Comparison of ENCODE assay signal across 16 mouse cellular contexts in the genomic region with DNA sequence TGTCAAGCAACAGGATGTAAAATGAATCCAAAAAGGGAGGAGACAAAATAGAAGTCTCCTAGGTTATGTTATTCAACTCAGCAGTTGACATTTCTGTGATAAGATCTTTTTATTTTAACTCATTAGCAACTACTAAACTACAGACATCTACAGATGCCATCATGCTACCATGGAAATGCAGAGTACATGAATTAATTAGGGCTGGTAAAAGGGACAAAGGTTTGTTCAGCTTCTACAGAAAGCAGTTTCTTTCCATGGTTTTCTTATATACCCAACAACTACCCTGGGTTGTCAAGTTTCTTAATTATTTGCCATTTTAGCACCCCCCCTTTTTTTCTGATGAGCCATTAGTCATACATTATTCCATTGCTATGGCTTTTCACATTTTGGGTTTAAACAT. TPM values are rescaled to one million over a fixed set of nuclear protein-coding genes. Genes with fewer than 3 reads are reported as not detected.
DNase-seq lines count a peak whose midpoint lies in the region; ATAC-seq and TF ChIP-seq lines count a peak whose summit lies in the region.
"Had no signal": no experiment of that assay in that cellular context is flagged by ENCODE, and none has a peak within 500 bp of the region (broad histone marks: within the 10 kb centered on the region; RNA-seq: fewer than 3 reads in every experiment).

No protein-coding gene starts in this region.

- H3K4me1 ChIP-seq in forebrain, embryonic 12.5 days, result no peaks in the 10 kb centered on the region
- 0 out of 2 replicates have a peak, but pooled peaks cover 4% of the 10 kb centered on the region for H3K4me1 ChIP-seq in forebrain, embryonic 15.5 days
- peaks cover 8% of the 10 kb centered on the region; the same call in 1 of the 2 replicates for H3K4me1 ChIP-seq in forebrain, embryonic 14.5 days (ENCODE audit: control insufficient read depth, insufficient read depth, low read length)
- H3K4me1 ChIP-seq: embryonic facial prominence, embryonic 10.5 days; embryonic facial prominence, embryonic 12.5 days had no signal

- H3K4me2 ChIP-seq in forebrain, embryonic 12.5 days, result no peak overlapping the region
- no peak overlapping the region for H3K4me2 ChIP-seq in forebrain, embryonic 15.5 days (replicated peaks)
- H3K4me2 ChIP-seq in forebrain, embryonic 14.5 days (ENCODE audit: low read length), result no peak overlapping the region
- H3K4me2 ChIP-seq: embryonic facial prominence, embryonic 12.5 days had no signal

- H3K9ac ChIP-seq in forebrain, embryonic 12.5 days, result no peak overlapping the region
- no peak overlapping the region for H3K9ac ChIP-seq in forebrain, embryonic 15.5 days (replicated peaks)
- H3K9ac ChIP-seq in forebrain, embryonic 14.5 days (ENCODE audit: low read length), result no peak overlapping the region
- H3K9ac ChIP-seq: embryonic facial prominence, embryonic 12.5 days had no signal

- H3K9me3 ChIP-seq in forebrain, embryonic 12.5 days, result no peaks in the 10 kb centered on the region
- no peaks in the 10 kb centered on the region for H3K9me3 ChIP-seq in forebrain, embryonic 15.5 days
- no peaks in the 10 kb centered on the region for H3K9me3 ChIP-seq in forebrain, embryonic 14.5 days (replicated peaks; ENCODE audit: control insufficient read depth, low read length)
- H3K9me3 ChIP-seq: embryonic facial prominence, embryonic 10.5 days; embryonic facial prominence, embryonic 12.5 days had no signal

- H3K27ac ChIP-seq in forebrain, embryonic 12.5 days, result no peak overlapping the region
- no peak overlapping the region for H3K27ac ChIP-seq in forebrain, embryonic 15.5 days (replicated peaks)
- no peak overlapping the region for H3K27ac ChIP-seq in forebrain, embryonic 14.5 days (ENCODE audit: low read depth, low read length)
- H3K27ac ChIP-seq: embryonic facial prominence, embryonic 10.5 days; embryonic facial prominence, embryonic 12.5 days had no signal

- no peak for TF ChIP-seq CTCF in brain, embryonic 14.5 days (IDR thresholded peaks at IDR 0.05; ENCODE audit: borderline replicate concordance, extremely low read depth, insufficient read depth, insufficient read length)

- H3K4me3 ChIP-seq in forebrain, embryonic 12.5 days (replicated peaks), result no peak overlapping the region
- H3K4me3 ChIP-seq in forebrain, embryonic 15.5 days, result no peak overlapping the region
- H3K4me3 ChIP-seq in forebrain, embryonic 14.5 days (ENCODE audit: low read depth, low read length), result no peak overlapping the region
- H3K4me3 ChIP-seq: embryonic facial prominence, embryonic 10.5 days; embryonic facial prominence, embryonic 12.5 days had no signal

- no peaks in the 10 kb centered on the region for H3K27me3 ChIP-seq in forebrain, embryonic 12.5 days
- no peaks in the 10 kb centered on the region for H3K27me3 ChIP-seq in forebrain, embryonic 15.5 days
- H3K27me3 ChIP-seq in forebrain, embryonic 14.5 days (replicated peaks; ENCODE audit: control insufficient read depth, insufficient read depth, low read length), result no peaks in the 10 kb centered on the region
- H3K27me3 ChIP-seq: embryonic facial prominence, embryonic 12.5 days had no signal

- DNase-seq in brain, embryonic 14.5 days (ENCODE audit: low read depth), result peak; percentile 75
- DNase-seq in forebrain, embryonic 14.5 days (ENCODE audit: low spot score), result peak; percentile 61
- no peak for DNase-seq in c-Kit-positive CD71-positive TER-119-positive erythroid progenitor cells, embryonic 14.5 days (ENCODE audit: low spot score)
- no peak for DNase-seq in kidney, postnatal 10 days
- DNase-seq: adrenal gland, adult 2 months; adrenal gland, postnatal 10 days; adrenal gland, postnatal 25 days; cerebellum, adult 11 months; cerebellum, adult 18-20 months; cerebellum, adult 8-10 months; cerebellum, adult 9-11 months; cerebellum, postnatal 25 days had no signal

- peak; percentile 75; the same call in 1 of the 2 replicates for ATAC-seq in forebrain, embryonic 12.5 days (ENCODE audit: low FRiP score)
- no peak for ATAC-seq in forebrain, embryonic 15.5 days (replicated peaks)
- peak; percentile 61 for ATAC-seq in forebrain, embryonic 14.5 days

- no peaks in the 10 kb centered on the region for H3K36me3 ChIP-seq in forebrain, embryonic 12.5 days (replicated peaks)
- no peaks in the 10 kb centered on the region for H3K36me3 ChIP-seq in forebrain, embryonic 15.5 days
- H3K36me3 ChIP-seq in forebrain, embryonic 14.5 days (ENCODE audit: control insufficient read depth, insufficient read depth, low read length), result no peaks in the 10 kb centered on the region
- H3K36me3 ChIP-seq: embryonic facial prominence, embryonic 10.5 days; embryonic facial prominence, embryonic 12.5 days had no signal

- TF ChIP-seq POLR2A in brain, embryonic 14.5 days (IDR thresholded peaks at IDR 0.05; ENCODE audit: borderline replicate concordance, extremely low read depth, insufficient read depth, insufficient read length, poor library complexity, severe bottlenecking), result no peak

RNA-seq across cellular contexts. Expression of a gene that starts 34.6 kb away (rescaled TPM):
- polyA plus RNA-seq in forebrain, embryonic 12.5 days (2016; fragmentation: Nextera tagmentation; extraction: Ambion mirVana), result 2.3 and 3.8 TPM in 2 replicates
- polyA plus RNA-seq in forebrain, embryonic 15.5 days (2015; fragmentation: Nextera tagmentation; extraction: Ambion mirVana), result 2.3 and 2.8 TPM in 2 replicates
- polyA plus RNA-seq in brain, embryonic 14.5 days (2012; rRNA removed), result 4.2 and 6.3 TPM in 2 replicates
- polyA plus RNA-seq in forebrain, embryonic 14.5 days (2014; fragmentation: Nextera tagmentation; extraction: Ambion mirVana), result 3.3 and 3.7 TPM in 2 replicates

Comparison
In these comparisons a context has a peak if more than half of its experiments do, and no peak if none do; other contexts are left out.
1. DNase-seq: peak in brain, embryonic 14.5 days (single experiment) and forebrain, embryonic 14.5 days (single experiment); none in c-Kit-positive CD71-positive TER-119-positive erythroid progenitor cells, embryonic 14.5 days (single experiment) and kidney, postnatal 10 days (single experiment).